Mouse (Mus musculus) kidney, adult 8-10 months (tissue): ENCODE results near the gene Reep1.

Experiments
- DNase-seq, 2 experiments: peaks; one replicate each; pipeline ENCODE4 v3.0.0; 2022

Gene Reep1

GRCm38 (mm10) chr6:71738611-71739010, 31.2 kb downstream of the Reep1 start:
- no peak for DNase-seq

GRCm38 (mm10) chr6:71740921-71741320, 33.6 kb downstream of the Reep1 start:
- no peak for DNase-seq

- no peak for DNase-seq
Observed at GRCm38 (mm10) chr6:71741998-71742636, 34.8 kb downstream of the Reep1 start.

GRCm38 (mm10) chr6:71744934-71745333, 37.6 kb downstream of the Reep1 start:
- no peak for DNase-seq

- DNase-seq, result no peak
Observed at GRCm38 (mm10) chr6:71745482-71746234, 38.3 kb downstream of the Reep1 start.

GRCm38 (mm10) chr6:71746246-71746645, 38.9 kb downstream of the Reep1 start:
- DNase-seq, result no peak

- no peak for DNase-seq
Observed at GRCm38 (mm10) chr6:71746846-71747245, 39.5 kb downstream of the Reep1 start.

GRCm38 (mm10) chr6:71751602-71752001, 44.2 kb downstream of the Reep1 start:
- no peak for DNase-seq

- DNase-seq, result no peak
Observed at GRCm38 (mm10) chr6:71752791-71753464, 45.6 kb downstream of the Reep1 start.

- no peak for DNase-seq
Observed at GRCm38 (mm10) chr6:71757039-71757894, 49.9 kb downstream of the Reep1 start.

GRCm38 (mm10) chr6:71758780-71759179, 51.4 kb downstream of the Reep1 start:
- no peak for DNase-seq

- no peak for DNase-seq
Observed at GRCm38 (mm10) chr6:71760073-71760472, 52.7 kb downstream of the Reep1 start.

- no peak for DNase-seq
Observed at GRCm38 (mm10) chr6:71767761-71768160, 60.4 kb downstream of the Reep1 start.

- DNase-seq, result no peak
Observed at GRCm38 (mm10) chr6:71769901-71770690, 62.7 kb downstream of the Reep1 start.

- DNase-seq, result no peak
Observed at GRCm38 (mm10) chr6:71770856-71771255, 63.5 kb downstream of the Reep1 start.

- no peak for DNase-seq
Observed at GRCm38 (mm10) chr6:71771282-71771681, 63.9 kb downstream of the Reep1 start.

GRCm38 (mm10) chr6:71772156-71772555, 64.8 kb downstream of the Reep1 start:
- DNase-seq, result no peak

GRCm38 (mm10) chr6:71772636-71773208, 65.4 kb downstream of the Reep1 start:
- no peak for DNase-seq

- no peak for DNase-seq
Observed at GRCm38 (mm10) chr6:71778016-71778415, 70.7 kb downstream of the Reep1 start.

GRCm38 (mm10) chr6:71779831-71780230, 72.5 kb downstream of the Reep1 start:
- no peak for DNase-seq

GRCm38 (mm10) chr6:71780431-71780830, 73.1 kb downstream of the Reep1 start:
- no peak for DNase-seq

GRCm38 (mm10) chr6:71783165-71783564, 75.8 kb downstream of the Reep1 start:
- DNase-seq, result no peak
